Mouse (Mus musculus) liver, embryonic 14.5 days (tissue): Measurements from ENCODE around the gene Grb7.

Source experiments
- CTCF ChIP-seq: IDR thresholded peaks from 2 replicates; pipeline ENCODE4 v1.5.1; 2016; ENCODE audit warnings: antibody characterized with exemption, low read depth, control low read depth
- EP300 ChIP-seq: IDR thresholded peaks from 2 replicates; pipeline ENCODE4 v1.6.1; 2016; ENCODE audit warnings: antibody characterized with exemption, low read depth

DNA sequence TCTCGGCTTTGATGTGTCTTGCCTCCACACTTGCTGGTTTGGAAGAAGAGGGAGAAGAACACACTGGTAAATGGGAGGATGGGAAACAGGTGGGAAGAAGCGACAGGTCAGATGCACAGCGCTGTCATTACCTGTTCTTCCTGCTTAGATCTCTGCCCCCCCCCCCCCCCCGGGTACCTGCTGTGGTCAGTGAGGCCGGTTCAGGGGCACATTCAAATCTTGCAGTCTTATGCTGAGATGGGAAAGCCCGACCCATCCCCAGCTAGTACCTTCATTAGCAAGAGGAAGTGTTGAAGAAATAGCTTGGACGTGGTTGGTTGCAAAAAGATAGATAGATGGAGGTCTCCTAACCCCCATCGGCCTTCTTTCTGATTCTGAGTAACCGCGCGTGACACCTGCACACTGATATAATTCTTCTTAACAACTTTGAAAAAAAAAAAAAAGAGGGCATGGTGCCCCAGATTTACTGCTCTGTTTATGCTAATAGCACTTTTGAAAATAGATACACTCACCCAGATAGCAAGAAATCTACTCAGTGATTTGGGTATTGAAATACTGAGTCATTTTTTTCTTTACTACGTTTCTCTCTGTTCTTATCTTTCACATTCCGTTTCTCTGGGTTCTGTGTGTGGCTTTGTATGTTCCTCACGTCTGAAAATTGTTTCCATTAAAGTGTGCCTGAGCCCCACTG, 31.0 kb downstream of the Grb7 start:
- TF ChIP-seq CTCF (no peak), EP300 (no peak)
